Mouse (Mus musculus): Measurements from ENCODE around the gene B4galnt1. TPM values are rescaled to one million over a fixed set of nuclear protein-coding genes. Genes with fewer than 3 reads are reported as not detected.

The B4galnt1 gene
- 100 to 1,000 TPM; 428 to 622 TPM for polyA plus RNA-seq (2017; shearing (Covaris generic))

DNA sequence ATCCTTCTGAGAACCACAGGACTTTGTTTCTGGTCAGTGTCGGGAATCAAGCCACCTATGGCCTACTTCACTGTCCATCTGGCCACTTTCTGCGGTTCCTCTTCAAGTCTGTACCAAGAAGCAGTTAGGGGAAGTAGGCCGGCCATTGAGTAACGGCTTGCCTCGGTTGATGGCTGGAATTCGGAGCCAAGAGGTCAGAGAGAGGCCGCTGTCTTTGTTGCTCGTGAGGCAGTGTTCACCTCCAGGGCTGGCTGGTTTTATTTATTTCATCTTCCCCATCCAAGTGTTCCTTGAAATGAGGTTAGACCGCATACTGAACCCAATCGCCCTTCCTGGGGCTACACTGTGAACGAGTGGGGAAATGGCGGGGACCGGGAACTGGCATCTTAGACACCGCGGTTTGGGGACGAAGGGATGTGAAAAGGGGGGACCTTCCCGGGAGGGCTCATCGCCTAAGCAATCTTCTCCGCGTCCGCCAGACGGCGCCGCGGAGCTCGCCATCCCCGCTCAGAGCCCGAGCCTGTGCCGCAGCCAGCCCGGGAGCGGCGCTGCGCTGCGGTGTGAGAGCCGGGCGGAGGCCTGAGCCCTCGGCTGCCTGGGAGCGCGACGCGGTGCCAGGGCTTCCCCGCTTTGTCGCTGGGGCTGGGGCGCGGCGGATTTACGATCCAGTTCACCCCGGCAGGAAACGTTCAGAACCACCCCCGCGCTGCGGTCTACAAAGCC is at the start of gene B4galnt1:
Gene B4galnt1 (plus strand): TSS at position 595 of the 723 bp plus-strand sequence.

GRCm38 (mm10) chr10:127121066-127121477 is 44.0 kb upstream of the B4galnt1 start, which contains the start of gene Os9:
TSS of gene Os9 (minus strand) at chr10:127121131.

GRCm38 (mm10) chr10:127179871-127180694 is 15.1 kb downstream of the B4galnt1 start, which contains the start of gene Slc26a10:
TSS of gene Slc26a10 (minus strand) at chr10:127180645.

DNA sequence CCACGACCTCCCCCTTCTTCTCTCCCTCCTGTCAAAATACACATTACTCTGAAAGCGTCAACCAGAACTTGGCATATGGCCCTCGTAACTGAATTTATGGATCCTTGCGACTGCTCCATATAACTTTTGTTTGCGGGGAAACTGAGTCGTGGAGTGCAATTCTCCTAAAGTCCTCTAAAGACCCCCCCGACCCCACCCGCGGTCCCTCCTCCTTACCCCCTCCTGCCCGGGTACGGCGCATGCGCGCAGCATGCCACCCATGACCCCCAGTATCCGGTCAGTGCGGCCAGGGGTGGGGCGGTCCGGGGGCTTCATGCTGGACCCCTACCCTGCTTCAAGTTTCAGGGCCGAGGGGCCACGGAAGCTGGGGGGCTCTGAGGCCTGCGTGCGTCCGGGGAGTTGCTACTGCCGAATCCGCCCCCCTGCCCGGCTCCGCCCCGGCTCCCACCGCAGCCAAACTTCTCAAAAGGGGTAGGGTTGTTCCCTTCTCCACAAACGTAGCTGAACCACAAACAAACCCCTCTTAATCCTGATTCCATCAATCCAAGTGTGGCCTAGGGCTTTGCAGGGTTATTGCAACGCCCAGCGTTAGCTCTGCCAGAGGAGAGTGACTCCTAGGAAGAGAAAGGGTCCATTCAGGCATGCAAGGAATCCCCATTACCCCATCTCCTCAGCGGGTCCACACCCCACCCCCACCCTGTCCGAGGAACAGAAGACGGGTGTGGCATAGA is 24.8 kb downstream of the B4galnt1 start, which contains the start of gene Arhgef25:
Gene Arhgef25 (minus strand): TSS at position 433 of the 731 bp plus-strand sequence.

DNA sequence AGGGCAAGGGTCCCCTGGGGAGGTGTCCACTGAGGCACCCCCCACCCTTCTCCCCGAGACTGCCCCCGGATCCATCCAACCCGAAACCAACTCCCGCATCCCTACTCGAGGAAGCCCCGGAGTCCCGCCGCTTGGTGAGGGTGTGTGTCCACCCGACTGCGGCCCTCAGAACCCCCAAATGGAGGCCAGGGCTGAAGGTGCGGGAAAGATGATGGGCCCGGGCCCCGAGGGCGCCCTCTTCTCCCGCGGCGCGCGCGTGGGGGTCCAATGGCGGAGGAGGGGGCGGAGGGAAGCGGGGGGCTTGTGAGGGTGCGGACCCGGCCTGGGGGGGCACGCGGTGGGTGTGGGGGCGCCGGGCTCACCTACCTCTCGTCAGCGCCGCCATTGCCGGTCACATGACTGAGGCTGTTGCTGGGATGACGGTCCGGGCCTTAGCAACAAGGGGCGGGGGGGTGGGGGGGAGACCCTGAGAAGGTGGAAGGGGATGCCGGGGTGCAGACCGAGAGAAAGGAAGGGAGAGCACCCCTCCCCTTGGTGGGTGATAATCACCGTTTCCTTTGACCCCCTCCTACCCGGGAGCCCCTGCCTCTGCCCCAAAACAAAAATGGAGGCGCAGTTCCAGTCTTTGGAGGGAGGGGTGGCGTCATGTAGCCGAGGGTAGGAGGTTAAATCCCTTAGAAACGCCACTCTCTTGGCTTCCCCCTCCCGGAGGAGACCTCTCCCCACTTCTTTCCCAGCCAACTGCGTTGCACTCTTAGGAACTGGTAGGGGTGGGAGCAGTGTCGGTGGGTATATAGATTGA is 30.5 kb downstream of the B4galnt1 start, which contains the start of gene Dtx3:
Gene Dtx3 (minus strand): TSS at position 401 of the 802 bp plus-strand sequence.

DNA sequence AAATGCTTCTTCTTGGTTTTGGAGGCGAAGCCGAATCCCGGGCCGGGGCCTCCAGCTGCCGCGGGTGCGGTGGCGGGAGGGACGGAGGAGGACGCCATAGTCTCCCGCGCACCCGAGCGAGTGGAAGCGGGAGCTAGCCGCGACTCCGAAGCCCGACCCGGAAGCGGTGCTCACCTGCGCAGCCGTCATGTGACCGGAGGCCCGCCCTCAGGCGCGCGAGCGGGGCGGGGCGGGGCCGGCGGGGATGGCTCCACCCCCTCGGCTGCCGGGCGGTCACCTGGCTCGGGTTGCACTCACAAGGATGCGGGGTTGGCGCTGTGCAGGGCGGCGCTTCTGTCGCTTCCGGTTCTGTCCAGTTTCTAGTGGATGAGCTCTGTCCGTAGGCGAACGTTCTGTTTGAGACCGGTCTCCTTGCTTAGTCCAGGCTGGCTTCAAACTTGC is 46.4 kb downstream of the B4galnt1 start, which contains the start of gene Pip4k2c:
Gene Pip4k2c (minus strand): TSS at position 172 of the 441 bp plus-strand sequence.

Other genes with a start within 250 kb of the B4galnt1 start
- 10 to 100 TPM; 28.5 to 35.2 TPM for gene Ctdsp2, start 186.5 kb upstream of the B4galnt1 start, polyA plus RNA-seq (2017; shearing (Covaris generic))
- under 1 TPM; 0.21 to 0.35 TPM for gene Avil, start 164.5 kb upstream of the B4galnt1 start, polyA plus RNA-seq (2017; shearing (Covaris generic))
- 10 to 100 TPM; 48.9 to 53.1 TPM for gene Tsfm, start 134.4 kb upstream of the B4galnt1 start, polyA plus RNA-seq (2017; shearing (Covaris generic))
- 10 to 100 TPM; 13.3 to 24.3 TPM for gene Mettl1, start 123.8 kb upstream of the B4galnt1 start, polyA plus RNA-seq (2017; shearing (Covaris generic))
- gene Eef1akmt3, start 123.7 kb upstream of the B4galnt1 start, polyA plus RNA-seq (2017; shearing (Covaris generic)), result under 1 TPM in 1 of 2 experiments, not detected in 1; 0.17 TPM
- not detected for gene Cyp27b1, start 117.0 kb upstream of the B4galnt1 start, polyA plus RNA-seq (2017; shearing (Covaris generic))
- gene March9, start 105.0 kb upstream of the B4galnt1 start, polyA plus RNA-seq (2017; shearing (Covaris generic)), result 1 to 10 TPM; 1.2 to 2.0 TPM
- 100 to 1,000 TPM; 274 to 361 TPM for gene Cdk4, start 101.7 kb upstream of the B4galnt1 start, polyA plus RNA-seq (2017; shearing (Covaris generic))
- gene Tspan31, start 95.0 kb upstream of the B4galnt1 start, polyA plus RNA-seq (2017; shearing (Covaris generic)), result 10 to 100 TPM; 75.9 to 85.8 TPM
- 10 to 100 TPM; 26.8 to 27.8 TPM for gene Agap2, start 89.9 kb upstream of the B4galnt1 start, polyA plus RNA-seq (2017; shearing (Covaris generic))
- 100 to 1,000 TPM in 1 of 2 experiments, 10 to 100 TPM in 1; 79.4 to 157 TPM for gene Os9, start 44.1 kb upstream of the B4galnt1 start, polyA plus RNA-seq (2017; shearing (Covaris generic))
- 1 to 10 TPM; 3.8 to 5.6 TPM for gene Slc26a10, start 15.4 kb downstream of the B4galnt1 start, polyA plus RNA-seq (2017; shearing (Covaris generic))
- gene Arhgef25, start 24.9 kb downstream of the B4galnt1 start, polyA plus RNA-seq (2017; shearing (Covaris generic)), result under 1 TPM; 0.39 to 0.73 TPM
- gene Dtx3, start 30.5 kb downstream of the B4galnt1 start, polyA plus RNA-seq (2017; shearing (Covaris generic)), result 100 to 1,000 TPM in 1 of 2 experiments, 10 to 100 TPM in 1; 75.0 to 110 TPM
- gene Pip4k2c, start 46.4 kb downstream of the B4galnt1 start, polyA plus RNA-seq (2017; shearing (Covaris generic)), result 10 to 100 TPM; 25.1 to 33.8 TPM
- gene Kif5a, start 98.1 kb downstream of the B4galnt1 start, polyA plus RNA-seq (2017; shearing (Covaris generic)), result under 1 TPM; 0.24 to 0.41 TPM
- 100 to 1,000 TPM; 105 to 114 TPM for gene Dctn2, start 101.1 kb downstream of the B4galnt1 start, polyA plus RNA-seq (2017; shearing (Covaris generic))
- 10 to 100 TPM; 11.3 to 15.3 TPM for gene Mbd6, start 123.8 kb downstream of the B4galnt1 start, polyA plus RNA-seq (2017; shearing (Covaris generic))
- gene Mars, start 146.6 kb downstream of the B4galnt1 start, polyA plus RNA-seq (2017; shearing (Covaris generic)), result 10 to 100 TPM; 57.3 to 63.3 TPM
- gene Arhgap9, start 156.7 kb downstream of the B4galnt1 start, polyA plus RNA-seq (2017; shearing (Covaris generic)), result 100 to 1,000 TPM; 362 to 364 TPM
- 1 to 10 TPM in 1 of 2 experiments, under 1 TPM in 1; 0.57 to 1.0 TPM for gene Gli1, start 176.7 kb downstream of the B4galnt1 start, polyA plus RNA-seq (2017; shearing (Covaris generic))
- not detected for gene Inhbe, start 189.2 kb downstream of the B4galnt1 start, polyA plus RNA-seq (2017; shearing (Covaris generic))
- not detected for gene Inhbc, start 205.2 kb downstream of the B4galnt1 start, polyA plus RNA-seq (2017; shearing (Covaris generic))
- gene R3hdm2, start 215.1 kb downstream of the B4galnt1 start, polyA plus RNA-seq (2017; shearing (Covaris generic)), result 10 to 100 TPM; 30.9 to 32.7 TPM

All from activated CD4-positive, CD25-positive, alpha-beta regulatory T cell (primary cell).